Mouse (Mus musculus) lung, postnatal 0 days (tissue): ENCODE data around the gene Gtf2h1. TPM values are rescaled to one million over a fixed set of nuclear protein-coding genes. Genes with fewer than 3 reads are reported as not detected.

ENCODE experiments used
- ATAC-seq: fragments of 200-750 bp; cut with Nextera tagmentation; 2 replicates; pipeline ENCODE4 v1.8.0; 2017; ENCODE audit warnings: moderate library complexity
- DNase-seq: peaks from one replicate; pipeline ENCODE4 v3.0.0-alpha.2; 2016; ENCODE audit warnings: low spot score
- H3K27ac ChIP-seq: fragments of 300-500 bp; sonication (generic); 2 replicates; pipeline ENCODE4 v1.5.1; 2014; ENCODE audit warnings: antibody characterized with exemption, mild to moderate bottlenecking, low read length, mixed read lengths
- H3K27me3 ChIP-seq: fragments of 300-500 bp; sonication (generic); replicated peaks from 2 replicates; pipeline ENCODE4 v1.6.1; 2014; ENCODE audit warnings: low read length, mixed read lengths; ENCODE audit not compliant: insufficient read depth
- H3K36me3 ChIP-seq: fragments of 300-500 bp; sonication (generic); 2 replicates; pipeline ENCODE4 v1.6.1; 2014; ENCODE audit warnings: low read length, mixed read lengths; ENCODE audit not compliant: insufficient read depth
- H3K4me1 ChIP-seq: fragments of 300-500 bp; sonication (generic); 2 replicates; pipeline ENCODE4 v1.6.1; 2014; ENCODE audit warnings: antibody characterized with exemption, low read depth, low read length, mixed read lengths; ENCODE audit not compliant: insufficient read depth
- H3K4me2 ChIP-seq: fragments of 300-500 bp; sonication (generic); replicated peaks from 2 replicates; pipeline ENCODE4 v1.6.1; 2014; ENCODE audit warnings: low read depth, mild to moderate bottlenecking, low read length, moderate library complexity, mixed read lengths
- H3K4me3 ChIP-seq: fragments of 300-500 bp; sonication (generic); 2 replicates; pipeline ENCODE4 v1.5.1; 2014; ENCODE audit warnings: low read depth, low read length
- H3K9ac ChIP-seq: fragments of 300-500 bp; sonication (generic); replicated peaks from 2 replicates; pipeline ENCODE4 v1.6.1; 2014; ENCODE audit warnings: low read depth, mild to moderate bottlenecking
- H3K9me3 ChIP-seq: fragments of 300-500 bp; sonication (generic); 2 replicates; pipeline ENCODE4 v1.6.1; 2016; ENCODE audit warnings: low read length, mixed read lengths
- CTCF ChIP-seq: IDR thresholded peaks from 2 replicates; pipeline ENCODE4 v1.5.1; 2016; ENCODE audit warnings: antibody characterized with exemption, mild to moderate bottlenecking
- EP300 ChIP-seq: IDR thresholded peaks from 2 replicates; pipeline ENCODE4 v1.6.1; 2016; ENCODE audit warnings: antibody characterized with exemption, mild to moderate bottlenecking, control low read depth
- whole genome bisulfite sequencing: fragments of 180-500 bp; shearing (Covaris S2); extraction: QIAGEN DNeasy Blood & Tissue Kit; methylation state at CpG from one replicate; pipeline ENCODE4 v1.1.7; 2014; 5-methylcytosine and 5-hydroxymethylcytosine counted together
- polyA plus RNA-seq: library from polyadenylated mRNA; unstranded; fragments of >200 nt; fragmentation: Nextera tagmentation; extraction: Ambion mirVana; gene quantifications from 2 replicates; pipeline ENCODE4 v1.2.1, GENCODE M21; 2015

The Gtf2h1 gene
- polyA plus RNA-seq = 29.1 and 30.6 TPM in 2 replicates

- H3K27ac ChIP-seq = peak within 1 kb of the TSS; percentile 86
- H3K36me3 ChIP-seq = peaks cover 2% of the 10 kb centered on the region; the same call in 1 of the 2 replicates
- H3K9ac ChIP-seq = peak within 1 kb of the TSS; percentile 84
- H3K9me3 ChIP-seq = no peaks in the 10 kb centered on the region
- TF ChIP-seq CTCF = peak; percentile 21
- TF ChIP-seq EP300 = no peak
- peaks cover 10% of the 10 kb centered on the region; the same call in 1 of the 2 replicates for H3K4me1 ChIP-seq
- H3K27me3 ChIP-seq = no peaks in the 10 kb centered on the region
- DNase-seq (peak; percentile 97), ATAC-seq (peak; percentile 99)
- H3K4me3 ChIP-seq = peak within 1 kb of the TSS; percentile 87
- 1% methylated on average over 45 of the region's 75 CpGs for WGBS
- H3K4me2 ChIP-seq = peak within 1 kb of the TSS; percentile 96
These were observed at the start of gene Gtf2h1, which contains the start of gene Hps5 for GRCm38 (mm10) chr7:46795287-46796205. Gtf2h1 (plus strand) TSS chr7:46796103. Hps5 (minus strand) TSS chr7:46796064.

DNA sequence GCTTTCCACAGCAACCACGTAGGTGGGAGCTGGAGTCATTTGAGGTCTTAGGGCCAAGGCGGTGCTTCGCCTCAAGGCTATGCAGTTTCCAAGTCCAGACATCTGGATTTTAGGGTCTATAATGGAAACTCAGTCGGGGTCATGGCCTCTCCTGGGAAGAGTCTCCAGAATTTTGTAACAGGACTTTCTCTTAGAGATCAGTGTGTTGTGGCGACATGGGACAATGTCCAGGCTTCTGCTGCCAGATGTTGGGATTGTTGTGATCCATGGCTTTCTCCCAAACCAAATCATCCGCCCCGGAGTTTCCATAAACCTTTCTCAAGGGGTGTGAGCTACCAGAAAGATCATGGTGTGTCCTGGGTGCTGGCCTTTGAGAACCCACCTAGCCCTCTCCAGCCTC, 49.5 kb upstream of the Gtf2h1 start:
- ATAC-seq (peak; percentile 62), DNase-seq (peak; percentile 60)
- Histone ChIP-seq H3K9me3 (no peaks in the 10 kb centered on the region), H3K27me3 (no peaks in the 10 kb centered on the region), H3K27ac (0 out of 2 replicates have a peak overlapping the region, but pooled peaks have one; percentile 1), H3K36me3 (no peaks in the 10 kb centered on the region), H3K9ac (no peak overlapping the region), H3K4me3 (no peak overlapping the region), H3K4me1 (no peaks in the 10 kb centered on the region; the same call in 1 of the 2 replicates), H3K4me2 (no peak overlapping the region)
- 69% methylated on average over 7 of the region's 7 CpGs for WGBS
- TF ChIP-seq CTCF (no peak), EP300 (no peak)

DNA sequence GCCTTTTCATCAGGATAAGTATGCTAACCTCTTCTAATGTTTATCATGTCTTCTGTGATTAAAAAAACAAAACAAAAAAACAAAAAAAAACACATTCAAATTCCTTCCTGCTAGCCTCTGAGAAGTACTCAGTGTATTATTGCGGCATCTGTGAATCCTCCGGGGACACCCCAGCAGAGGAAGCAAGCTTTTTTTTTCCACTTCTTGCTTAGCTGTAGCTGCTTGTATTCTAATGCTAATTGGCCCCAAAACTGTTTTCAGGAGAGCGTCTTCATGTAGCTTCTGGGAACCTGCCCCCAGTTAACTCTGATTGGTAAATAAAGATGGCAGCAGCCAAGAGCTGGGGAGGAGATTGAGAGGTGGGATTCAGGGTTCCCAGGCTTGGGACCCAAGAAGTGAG, 47.4 kb upstream of the Gtf2h1 start:
- Histone ChIP-seq H3K4me3 (no peak overlapping the region), H3K27ac (no peak overlapping the region), H3K9ac (no peak overlapping the region), H3K36me3 (no peaks in the 10 kb centered on the region), H3K9me3 (no peaks in the 10 kb centered on the region), H3K27me3 (no peaks in the 10 kb centered on the region), H3K4me1 (no peaks in the 10 kb centered on the region; the same call in 1 of the 2 replicates), H3K4me2 (no peak overlapping the region)
- TF ChIP-seq CTCF (no peak), EP300 (0 out of 2 replicates have a peak, but pooled peaks have one; percentile 26)
- DNase-seq (peak; percentile 64), ATAC-seq (peak; percentile 17; the same call in 1 of the 2 replicates)
- 53% methylated on average over 3 of the region's 3 CpGs for WGBS

GRCm38 (mm10) chr7:46751490-46751889, 44.4 kb upstream of the Gtf2h1 start, which contains the start of gene Saa2:
Saa2 (plus strand) TSS chr7:46751790.
- Histone ChIP-seq H3K27ac (no peak within 1 kb of the TSS), H3K4me1 (no peaks in the 10 kb centered on the region; the same call in 1 of the 2 replicates), H3K4me3 (no peak within 1 kb of the TSS), H3K9me3 (no peaks in the 10 kb centered on the region), H3K4me2 (no peak within 1 kb of the TSS), H3K9ac (no peak within 1 kb of the TSS), H3K36me3 (no peaks in the 10 kb centered on the region), H3K27me3 (no peaks in the 10 kb centered on the region)
- DNase-seq (no peak), ATAC-seq (no peak)
- TF ChIP-seq CTCF (no peak), EP300 (no peak)
- whole genome bisulfite sequencing = 47% methylated on average over 2 of the region's 3 CpGs

DNA sequence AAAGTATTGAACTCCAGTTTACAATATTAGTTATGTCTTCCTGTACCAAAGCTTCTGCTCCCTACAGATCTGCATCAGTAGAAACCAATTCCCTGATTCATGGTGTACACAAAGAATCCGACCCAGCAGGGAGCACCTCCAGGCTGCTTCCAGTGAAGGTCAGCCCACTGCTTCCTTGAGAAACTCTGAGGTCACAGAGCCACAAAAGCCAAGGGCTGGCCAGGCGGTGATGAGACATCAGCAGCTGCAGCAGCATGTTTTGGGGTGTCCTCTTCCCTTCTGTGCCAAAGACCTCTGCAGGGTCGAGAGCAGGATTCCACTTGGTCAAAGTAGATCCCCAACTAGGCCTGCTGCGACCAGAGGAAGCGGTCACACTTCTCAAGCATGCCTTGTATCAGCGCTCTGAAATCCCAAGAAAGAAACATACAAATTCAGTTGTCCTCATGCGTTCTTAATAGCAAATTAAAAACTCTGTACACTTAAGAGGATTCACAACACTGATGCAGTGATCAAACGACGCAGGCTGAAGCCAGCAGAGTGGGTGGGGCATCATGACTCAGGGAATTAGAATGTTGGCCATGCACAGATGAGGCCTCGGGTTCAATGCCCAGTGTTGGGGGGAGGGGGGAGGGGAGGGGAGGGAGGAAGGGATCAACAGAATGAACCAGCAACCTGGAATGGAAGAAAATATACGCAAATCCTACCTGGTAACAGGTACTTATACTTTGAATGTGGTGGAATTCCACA, 34.7 kb upstream of the Gtf2h1 start:
- Histone ChIP-seq H3K36me3 (peaks cover 17% of the 10 kb centered on the region; the same call in 1 of the 2 replicates), H3K27me3 (no peaks in the 10 kb centered on the region), H3K27ac (no peak overlapping the region), H3K4me3 (no peak overlapping the region), H3K9ac (no peak overlapping the region), H3K9me3 (no peaks in the 10 kb centered on the region), H3K4me1 (no peaks in the 10 kb centered on the region), H3K4me2 (no peak overlapping the region)
- TF ChIP-seq EP300 = no peak
- no peak for TF ChIP-seq CTCF
- WGBS = 80% methylated on average over 11 of the region's 11 CpGs
- DNase-seq = no peak
- no peak for ATAC-seq

- DNase-seq (no peak), ATAC-seq (no peak)
- H3K36me3 ChIP-seq = peaks cover 17% of the 10 kb centered on the region; the same call in 1 of the 2 replicates
- no peak overlapping the region for H3K27ac ChIP-seq
- H3K4me1 ChIP-seq = no peaks in the 10 kb centered on the region
- TF ChIP-seq EP300 = no peak
- TF ChIP-seq CTCF = no peak
- no peak overlapping the region for H3K9ac ChIP-seq
- H3K4me3 ChIP-seq = no peak overlapping the region
- no peaks in the 10 kb centered on the region for H3K27me3 ChIP-seq
- H3K9me3 ChIP-seq = no peaks in the 10 kb centered on the region
- no peak overlapping the region for H3K4me2 ChIP-seq
- 94% methylated on average over 5 of the region's 5 CpGs for WGBS
These were observed 33.3 kb upstream of the Gtf2h1 start for GRCm38 (mm10) chr7:46762601-46763000.
